Mouse (Mus musculus) layer of hippocampus, adult 9-10 months (tissue): ENCODE measurements around the gene Vmn1r128.
"Not testable (repeated sequence)": the region's sequence is repeated elsewhere in the genome, so short reads cannot be mapped to it uniquely, and the experiment has no call there.

Source experiments
- DNase-seq: peaks from one replicate; pipeline ENCODE4 v3.0.0; 2022; ENCODE audit warnings: low spot score

The Vmn1r128 gene

DNA sequence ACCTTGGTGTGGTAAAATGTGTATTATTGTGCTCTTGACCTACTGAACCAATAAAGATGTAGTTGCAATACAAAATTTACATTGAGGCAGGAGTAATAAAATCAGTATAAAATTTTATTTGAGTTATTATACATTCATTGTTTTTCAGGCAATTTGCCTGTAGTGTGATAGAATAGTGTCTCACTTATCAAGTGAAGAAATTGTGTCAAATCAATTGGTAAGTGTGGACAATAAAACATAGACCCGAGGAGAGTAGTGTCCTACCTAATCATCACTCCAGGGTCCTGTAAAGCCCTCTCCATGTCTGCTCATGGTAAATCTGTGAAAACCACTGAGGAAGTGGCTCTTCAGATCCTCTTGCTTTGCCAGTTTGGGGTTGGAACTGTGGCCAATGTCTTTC, at the start of gene Vmn1r128:
Vmn1r128 (plus strand) TSS at position 301 of the 400 bp plus-strand sequence.
- not testable (repeated sequence) for DNase-seq

DNA sequence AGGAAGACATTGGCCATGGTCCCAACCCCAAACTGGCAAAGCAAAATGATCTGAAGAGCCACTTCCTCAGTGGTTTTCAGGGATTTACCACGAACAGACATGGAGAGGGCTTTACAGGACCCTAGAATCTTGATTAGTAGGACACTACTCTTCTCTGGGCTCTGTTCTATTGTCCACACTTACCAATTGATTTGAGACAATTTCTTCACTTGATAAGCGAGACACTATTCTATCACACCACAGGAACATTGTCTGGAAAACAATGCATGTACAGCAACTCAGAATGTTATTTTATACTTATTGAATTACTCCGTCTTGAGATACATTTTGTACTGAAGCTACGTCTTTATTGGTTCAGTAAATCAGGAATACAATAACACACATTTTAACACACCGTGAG, 47.8 kb upstream of the Vmn1r128 start, which contains the start of gene Vmn1r126:
Vmn1r126 (minus strand) TSS at position 101 of the 400 bp plus-strand sequence.
- DNase-seq = not testable (repeated sequence)

DNA sequence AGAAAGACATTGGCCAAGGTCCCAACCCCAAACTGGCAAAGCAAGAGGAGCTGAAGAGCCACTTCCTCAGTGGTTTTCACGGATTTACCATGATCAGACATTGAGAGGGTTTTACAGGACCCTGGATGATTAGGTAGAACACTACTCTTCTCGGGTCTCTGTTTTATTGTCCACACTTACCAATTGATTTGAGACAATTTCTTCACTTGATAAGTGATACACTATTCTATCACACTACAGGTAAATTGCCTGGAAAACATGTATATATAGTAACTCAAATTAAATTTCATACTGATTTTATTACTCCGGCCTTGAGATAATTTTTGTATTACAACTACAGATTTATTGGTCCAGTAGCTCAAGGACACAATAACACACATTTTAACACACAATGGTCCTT, 29.4 kb upstream of the Vmn1r128 start, which contains the start of gene Vmn1r127:
Vmn1r127 (minus strand) TSS at position 101 of the 400 bp plus-strand sequence.
- not testable (repeated sequence) for DNase-seq

- not testable (repeated sequence) for DNase-seq
Observed at GRCm38 (mm10) chr7:21361191-21361590, 12.0 kb downstream of the Vmn1r128 start, which contains the start of gene Vmn1r129. Gene Vmn1r129, minus strand, starts transcription at chr7:21361291.
